Mouse (Mus musculus): Measurements from ENCODE around the gene Rho.

The Rho gene

DNA sequence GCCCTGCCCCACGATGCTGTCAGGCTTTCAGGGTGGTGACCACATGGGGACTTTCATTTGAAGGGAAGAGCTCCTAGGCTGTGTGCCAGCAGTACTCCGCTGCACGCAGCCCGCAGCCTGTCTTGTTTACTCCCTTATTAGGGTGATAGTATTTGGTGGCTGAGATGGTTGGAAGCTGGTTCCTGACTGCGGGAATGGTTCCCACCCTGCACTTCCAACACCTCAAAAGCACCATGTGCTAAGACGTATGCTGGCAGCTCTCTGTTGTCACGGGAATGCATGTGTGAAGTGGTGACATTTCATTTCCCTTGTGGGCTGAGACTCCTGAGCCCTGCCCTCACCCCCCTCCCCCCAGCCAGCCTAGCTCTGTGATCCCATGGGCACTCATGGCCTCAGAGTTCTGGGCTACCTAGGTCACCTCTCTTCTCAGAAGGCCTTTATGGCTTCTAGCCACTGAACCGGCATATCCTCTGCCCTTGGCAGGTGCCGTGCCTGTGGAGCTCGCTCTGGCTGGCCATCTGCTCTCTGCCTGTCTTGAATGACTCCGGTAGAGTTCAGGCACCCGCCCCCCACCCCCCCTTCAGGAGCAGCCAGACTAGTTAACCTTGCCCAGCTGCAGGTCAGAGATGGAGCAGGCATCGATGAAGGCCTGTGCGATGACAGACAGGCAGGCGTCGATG is 25.5 kb downstream of the Rho start:
- no peak for DNase-seq

DNA sequence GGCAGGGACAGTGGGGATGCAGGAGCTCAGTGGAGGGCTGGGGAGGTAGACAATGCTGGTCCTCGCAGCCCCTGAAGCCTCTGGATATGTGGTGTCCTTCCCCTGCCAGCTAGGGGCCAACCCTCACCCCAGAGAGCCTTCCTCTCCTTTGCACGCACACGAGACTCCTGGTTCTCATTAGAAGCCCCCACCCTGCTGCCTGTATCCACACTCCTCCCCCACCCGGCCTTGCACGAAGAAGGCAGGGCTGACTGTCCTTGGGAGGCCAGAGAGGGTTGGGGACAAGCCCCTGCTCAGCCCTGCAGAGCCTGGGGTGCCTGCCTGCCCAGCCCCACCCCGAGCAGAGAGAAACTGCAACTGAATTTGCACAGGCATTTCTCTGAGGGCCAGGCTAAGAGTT is 26.1 kb downstream of the Rho start:
- no peak for DNase-seq

DNA sequence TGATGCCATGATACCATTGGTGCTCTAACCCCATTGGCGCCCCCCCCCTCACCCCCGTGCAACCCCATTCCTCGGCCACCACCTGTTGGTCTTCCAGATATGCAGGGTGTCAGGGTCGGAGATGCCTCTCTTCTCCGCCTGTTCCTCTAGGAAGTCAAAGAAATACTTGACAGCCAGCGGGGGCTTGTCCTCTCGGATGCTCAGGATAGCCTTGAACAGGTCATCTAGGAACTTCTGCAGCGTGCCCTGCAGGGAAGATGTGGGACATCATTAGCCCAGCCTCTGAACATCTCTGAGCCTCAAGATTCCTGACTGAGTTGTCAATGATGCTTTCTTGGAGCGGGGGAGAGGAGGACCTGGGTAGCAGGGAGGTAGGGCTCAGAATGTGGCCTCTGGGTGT is 26.9 kb downstream of the Rho start:
- no peak for DNase-seq

DNA sequence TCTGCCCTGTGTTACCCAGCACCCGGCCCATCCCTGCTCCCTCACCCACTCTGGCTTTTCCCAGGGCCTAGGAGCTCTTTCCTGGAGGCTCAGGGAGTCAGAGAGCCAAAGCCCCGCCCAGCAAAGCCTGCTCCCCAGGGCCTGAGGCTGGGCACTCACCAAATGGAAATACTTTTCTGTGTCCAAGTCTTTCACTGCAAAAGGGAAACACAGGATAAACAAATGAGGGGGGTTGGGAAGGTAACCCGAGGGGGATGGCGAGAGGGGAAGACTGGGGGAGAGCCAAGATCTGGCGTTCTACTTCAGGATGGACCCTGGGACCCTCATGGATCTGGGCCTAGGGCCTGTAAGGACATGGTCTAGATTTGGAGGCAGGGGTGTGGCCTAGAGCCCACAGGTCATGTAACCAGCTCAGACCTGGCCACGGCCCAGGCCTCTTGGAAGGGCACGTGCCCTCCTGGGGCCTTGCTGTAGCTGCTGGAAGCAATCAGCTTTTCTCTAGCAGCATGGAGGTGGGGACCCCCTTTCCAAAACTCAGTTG is 27.7 kb downstream of the Rho start:
- no peak for DNase-seq

DNA sequence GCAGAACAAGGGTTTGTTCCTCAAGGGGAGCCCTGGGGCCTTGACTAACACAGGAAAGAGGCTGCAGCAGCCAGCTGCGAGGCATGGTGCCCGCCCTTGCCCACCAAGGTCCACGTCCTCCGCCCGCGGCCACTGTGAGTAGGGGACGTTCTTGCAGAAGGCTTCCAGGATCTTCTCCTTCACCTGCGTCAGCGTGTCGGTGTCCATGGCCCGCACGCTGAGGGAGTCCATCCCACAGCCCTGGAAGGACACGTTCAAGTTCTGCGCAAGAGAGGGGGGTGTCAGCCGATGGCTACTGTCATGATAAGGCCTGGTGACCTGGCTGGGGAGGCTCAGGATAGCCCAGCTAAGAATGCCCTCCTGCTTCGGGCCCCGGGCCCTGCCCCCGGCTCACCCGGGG is 28.8 kb downstream of the Rho start:
- no peak for DNase-seq

DNA sequence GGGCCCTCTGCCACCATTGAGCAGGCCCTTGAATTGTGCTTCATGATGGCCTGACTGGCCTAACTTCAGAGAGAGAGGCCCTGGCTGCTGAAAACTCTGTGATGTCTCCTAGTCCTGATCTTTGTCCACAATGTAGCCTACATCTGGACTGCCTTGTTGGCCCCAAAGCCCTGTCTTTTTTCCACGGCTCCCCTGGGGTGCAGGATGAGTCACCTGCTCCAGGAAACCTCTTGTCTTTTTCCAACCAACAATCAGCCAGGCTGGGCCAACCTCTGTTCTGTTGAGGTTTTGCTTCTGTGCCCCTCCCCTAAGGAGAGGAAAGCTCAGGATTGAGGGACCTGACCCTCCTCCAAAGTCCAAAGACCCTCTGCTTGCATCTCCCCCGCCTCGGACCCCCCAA is 30.2 kb downstream of the Rho start:
- no peak for DNase-seq

DNA sequence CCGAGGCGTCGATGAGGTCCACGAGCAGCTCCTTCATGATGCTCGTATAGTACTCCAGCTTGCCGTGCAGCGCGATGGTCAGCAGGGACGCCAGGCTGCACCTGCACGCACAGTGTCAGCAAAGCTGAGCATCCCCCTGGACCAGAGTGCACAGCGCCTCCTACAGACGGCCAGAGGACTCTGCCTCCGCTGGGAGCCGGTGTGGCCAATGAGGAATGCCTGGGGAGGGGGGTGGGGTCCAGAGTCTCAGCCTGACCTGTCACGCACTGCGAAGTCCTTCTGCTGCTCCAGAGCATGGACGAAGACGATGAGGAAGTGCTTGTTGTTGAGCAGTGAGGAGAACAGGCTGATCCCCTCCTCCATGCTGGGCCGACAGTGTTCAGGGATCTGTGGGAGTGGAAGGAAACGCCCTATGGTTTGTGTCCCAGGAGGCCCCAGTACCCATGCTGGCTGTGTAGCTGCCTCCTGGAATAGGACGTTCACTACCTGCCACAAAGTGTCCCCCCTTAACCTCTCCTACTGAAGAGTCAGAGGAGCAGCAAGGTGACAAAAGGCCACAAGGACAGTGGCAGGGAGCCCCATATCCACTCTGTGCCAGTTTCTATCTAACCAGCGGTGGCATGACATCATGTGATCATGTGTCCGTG is 31.0 kb downstream of the Rho start:
- no peak for DNase-seq

DNA sequence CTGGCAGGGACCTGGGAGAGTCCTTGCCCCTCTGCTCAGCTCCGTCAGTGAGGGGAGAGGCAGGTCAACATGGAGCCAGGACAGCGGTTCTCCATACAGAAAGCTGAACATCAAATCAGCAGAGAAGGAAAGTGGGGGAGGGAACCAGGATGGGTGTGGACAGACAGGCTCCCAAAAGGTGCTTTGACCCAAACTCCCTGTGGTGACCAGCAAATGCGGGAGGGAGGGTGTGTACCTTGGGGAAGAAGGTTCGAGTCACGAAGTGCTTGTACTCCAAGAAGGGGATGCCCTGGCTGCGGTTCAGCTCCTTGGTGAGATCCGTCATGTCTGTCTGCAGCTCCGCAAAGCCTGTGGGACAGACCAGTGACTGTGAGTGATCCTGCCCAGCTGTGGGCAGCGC is 32.1 kb downstream of the Rho start:
- peak in 1 of 2 experiments; percentile 10 for DNase-seq

DNA sequence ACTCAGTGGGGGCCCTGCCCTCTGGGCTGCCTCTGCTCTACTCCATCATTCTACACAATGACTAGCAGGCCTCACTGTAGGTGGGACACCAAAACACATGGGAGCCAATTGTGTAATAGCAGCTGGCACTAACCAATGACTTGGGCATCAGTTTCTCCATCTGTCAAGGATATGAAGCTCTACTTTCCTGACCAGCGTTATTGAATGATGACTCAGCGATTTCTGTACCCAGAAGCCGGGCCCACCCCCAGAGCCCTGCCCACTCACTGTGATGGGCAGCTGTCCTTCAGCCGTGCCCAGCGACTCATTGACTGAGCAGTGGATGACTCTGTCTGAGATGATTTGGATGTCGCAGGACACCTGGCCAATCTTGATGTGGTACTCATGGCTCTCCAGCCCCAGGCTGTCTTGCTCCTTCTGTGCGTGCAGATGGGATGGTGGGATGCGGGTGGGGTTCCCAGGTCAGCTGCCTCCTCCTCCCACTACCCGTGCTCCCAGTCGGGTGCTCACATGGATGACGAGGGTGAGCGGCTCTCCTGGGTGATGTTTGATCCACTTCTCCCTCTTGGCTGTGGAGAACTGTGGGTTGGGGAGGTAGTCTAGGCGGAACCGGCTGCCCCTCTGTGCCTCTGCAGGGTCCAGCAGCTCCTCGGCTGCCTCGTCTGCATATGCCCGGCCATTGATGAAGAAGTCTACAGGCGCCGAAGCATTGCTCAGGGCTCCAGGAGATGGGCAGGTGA is 34.8 kb downstream of the Rho start:
- DNase-seq: peak in 1 of 2 experiments; percentile 22

DNA sequence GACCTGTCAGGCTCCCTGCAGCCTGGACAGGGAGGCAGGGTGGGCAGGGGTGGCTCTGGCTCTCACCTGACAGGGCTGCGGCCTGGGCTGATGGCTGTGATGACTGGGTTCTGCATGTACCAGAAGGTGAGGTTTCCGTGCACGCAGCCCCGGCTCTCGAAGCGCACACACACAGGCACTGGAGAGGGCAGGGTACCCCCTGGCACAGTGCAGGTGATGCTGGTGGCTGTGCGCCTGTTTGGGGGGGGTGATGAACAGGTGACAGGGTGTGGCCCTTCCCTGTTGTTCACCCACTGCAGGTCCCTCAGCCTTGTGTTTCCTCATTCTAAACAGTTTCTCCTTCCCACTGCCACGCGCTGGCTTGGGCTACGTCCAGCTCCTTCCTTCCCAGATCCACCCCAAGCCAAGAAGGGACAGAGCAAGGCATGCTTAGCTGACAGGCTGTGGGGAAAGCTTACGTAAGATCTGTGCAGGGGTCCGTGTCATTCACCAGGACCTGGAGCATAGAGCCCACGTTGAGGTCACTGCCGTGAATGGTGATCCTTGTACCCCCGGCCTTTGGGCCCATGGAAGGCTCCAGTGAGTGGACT is 35.8 kb downstream of the Rho start:
- DNase-seq: peak in 1 of 2 experiments; percentile 26

DNA sequence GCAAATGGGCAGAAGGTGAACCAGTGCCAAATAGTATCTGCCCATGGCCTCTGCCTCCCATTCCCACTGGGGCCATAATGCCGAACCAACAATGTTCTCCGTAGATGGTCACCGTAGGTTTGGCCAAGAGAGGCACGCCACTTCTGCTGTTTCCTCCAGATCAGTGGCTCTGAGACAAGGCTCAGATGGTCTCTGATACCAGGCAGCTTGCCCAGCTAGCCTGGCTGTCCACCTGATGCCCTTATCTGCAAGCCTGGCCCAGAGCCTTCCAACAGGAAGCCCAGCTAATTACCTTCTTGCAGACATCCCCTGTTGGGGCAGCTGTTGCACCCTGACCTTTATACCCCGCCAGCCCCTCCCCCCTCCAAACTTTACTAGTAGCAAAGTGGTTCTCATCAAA is 36.5 kb downstream of the Rho start:
- no peak for DNase-seq

DNA sequence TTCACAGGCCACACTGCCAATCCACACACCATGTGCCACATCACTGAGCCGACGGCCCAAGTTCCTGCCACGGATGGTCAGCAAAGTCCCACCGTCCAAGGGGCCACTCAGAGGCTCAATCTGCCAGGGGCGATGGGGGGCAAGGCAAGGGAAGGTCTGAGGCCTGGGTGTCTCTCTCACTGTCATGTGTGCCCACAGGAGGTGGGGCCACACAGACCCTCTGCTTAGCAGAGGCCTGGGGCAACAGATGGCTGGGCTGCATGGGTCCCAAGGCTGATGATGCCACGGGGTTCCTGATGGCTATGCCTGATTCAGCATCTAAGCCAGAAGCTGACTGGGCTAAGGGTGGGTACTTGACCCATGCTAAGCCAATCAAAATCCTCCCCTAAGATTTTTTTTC is 37.2 kb downstream of the Rho start:
- no peak for DNase-seq

DNA sequence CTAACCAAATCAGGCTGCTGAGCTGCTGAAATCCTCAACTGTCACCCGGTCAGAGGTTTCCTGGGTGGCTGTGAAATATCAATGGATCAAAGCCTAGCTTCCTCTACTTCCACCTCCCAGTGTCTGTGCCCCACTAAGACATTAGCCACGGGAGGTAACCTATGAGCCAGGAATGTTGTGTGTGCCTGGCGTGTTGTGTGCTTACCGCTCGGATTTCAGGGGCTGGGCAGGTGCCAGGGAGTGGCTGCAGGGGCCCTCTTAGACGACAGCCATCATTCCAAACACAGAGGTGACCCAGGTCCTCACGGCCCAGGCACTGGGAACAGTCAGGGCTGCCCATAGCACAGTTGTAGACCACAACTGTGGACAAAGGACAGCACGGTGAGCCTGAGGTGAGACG is 37.6 kb downstream of the Rho start:
- peak in 1 of 2 experiments; percentile 30 for DNase-seq

DNA sequence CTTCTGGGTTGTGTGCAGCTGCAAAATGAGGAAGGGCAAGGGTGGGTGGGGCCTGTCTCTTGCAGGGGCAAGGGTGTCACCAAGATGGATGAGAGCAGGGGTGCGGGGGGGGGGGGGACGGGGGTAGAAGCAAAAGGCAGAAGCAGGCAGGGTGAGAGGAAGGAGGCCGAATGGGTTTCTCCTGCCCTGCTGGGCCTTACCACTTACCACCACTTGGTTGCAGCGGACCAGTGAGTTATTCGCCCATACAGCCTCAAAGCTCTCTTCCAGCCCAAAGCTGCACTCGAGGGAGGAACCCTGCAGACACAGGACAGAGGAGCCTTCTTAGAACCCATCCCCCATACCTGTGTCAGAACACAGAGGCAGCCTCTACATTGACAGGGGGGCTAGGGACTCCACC is 38.4 kb downstream of the Rho start:
- DNase-seq: peak; percentile 50 to 62

DNA sequence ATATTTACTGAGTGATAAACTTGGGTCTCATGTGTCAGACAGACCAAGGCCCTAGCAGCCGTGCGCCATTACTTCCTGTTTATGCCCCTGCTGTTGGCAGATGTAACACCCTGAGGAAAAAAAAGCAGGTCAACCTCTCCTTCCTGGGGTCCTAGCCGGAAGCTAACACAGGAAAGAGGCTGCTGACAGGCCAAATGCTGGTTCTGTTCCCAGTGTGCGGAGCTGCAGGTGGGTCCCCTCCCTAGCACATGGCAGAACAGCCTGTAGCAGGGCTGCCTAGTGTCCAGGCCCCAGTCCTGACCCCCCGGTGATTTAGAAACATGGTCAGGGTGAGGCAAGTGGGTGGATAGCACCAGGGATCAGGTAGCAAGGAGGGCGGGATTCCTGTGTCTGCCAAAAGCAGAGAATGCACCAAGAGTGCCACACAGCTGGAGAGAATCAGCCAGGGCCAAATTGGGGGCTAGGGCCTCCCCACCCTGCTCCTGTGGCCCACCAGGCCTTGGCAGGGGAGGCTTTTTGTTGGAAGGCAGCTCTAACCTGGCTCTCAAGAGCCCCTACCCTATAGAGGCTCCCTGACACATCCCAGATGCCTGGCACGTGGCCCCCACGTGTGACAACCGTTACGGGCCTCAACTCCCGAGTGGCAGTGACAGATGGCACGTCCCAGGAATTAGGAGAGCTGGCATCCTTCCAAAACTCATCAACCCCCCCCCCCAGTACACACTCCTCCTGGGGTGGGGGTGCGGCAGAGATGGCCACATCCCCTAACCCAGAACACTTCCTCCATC is 39.9 kb downstream of the Rho start:
- DNase-seq: peak; percentile 69 to 83

DNA sequence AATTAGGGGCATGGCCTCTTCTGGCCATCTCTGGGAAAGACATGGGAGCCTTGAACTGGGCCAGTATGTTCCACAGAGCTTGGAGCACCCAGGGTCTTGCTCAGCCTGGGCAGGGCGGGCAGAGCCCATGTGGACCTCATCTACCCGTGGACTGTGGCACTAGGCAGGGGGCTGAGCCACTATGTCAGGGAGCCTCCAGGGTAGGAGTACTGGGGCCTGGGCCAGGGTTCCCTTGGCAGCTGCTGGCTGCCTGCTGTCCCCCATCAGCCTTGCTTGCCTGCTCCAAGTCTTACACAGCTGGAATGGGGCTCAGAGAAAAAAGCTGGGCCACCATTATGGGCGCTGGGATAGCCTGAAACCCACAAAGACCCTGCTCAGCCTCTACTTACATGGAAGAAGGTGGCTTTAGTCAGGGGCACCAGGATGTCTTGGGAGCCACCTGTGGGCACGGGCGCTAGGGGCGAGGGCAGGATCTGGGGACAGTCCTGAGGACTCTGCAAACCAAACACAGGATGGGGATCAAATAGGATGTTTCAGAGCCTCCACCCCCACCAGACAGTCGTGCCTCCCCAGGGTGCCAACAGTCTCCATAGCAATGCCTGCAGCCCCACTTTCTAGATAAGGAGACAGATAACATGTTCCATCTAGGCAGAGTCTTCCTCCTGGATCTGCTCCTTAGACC is 40.7 kb downstream of the Rho start:
- DNase-seq: peak; percentile 28 to 54

DNA sequence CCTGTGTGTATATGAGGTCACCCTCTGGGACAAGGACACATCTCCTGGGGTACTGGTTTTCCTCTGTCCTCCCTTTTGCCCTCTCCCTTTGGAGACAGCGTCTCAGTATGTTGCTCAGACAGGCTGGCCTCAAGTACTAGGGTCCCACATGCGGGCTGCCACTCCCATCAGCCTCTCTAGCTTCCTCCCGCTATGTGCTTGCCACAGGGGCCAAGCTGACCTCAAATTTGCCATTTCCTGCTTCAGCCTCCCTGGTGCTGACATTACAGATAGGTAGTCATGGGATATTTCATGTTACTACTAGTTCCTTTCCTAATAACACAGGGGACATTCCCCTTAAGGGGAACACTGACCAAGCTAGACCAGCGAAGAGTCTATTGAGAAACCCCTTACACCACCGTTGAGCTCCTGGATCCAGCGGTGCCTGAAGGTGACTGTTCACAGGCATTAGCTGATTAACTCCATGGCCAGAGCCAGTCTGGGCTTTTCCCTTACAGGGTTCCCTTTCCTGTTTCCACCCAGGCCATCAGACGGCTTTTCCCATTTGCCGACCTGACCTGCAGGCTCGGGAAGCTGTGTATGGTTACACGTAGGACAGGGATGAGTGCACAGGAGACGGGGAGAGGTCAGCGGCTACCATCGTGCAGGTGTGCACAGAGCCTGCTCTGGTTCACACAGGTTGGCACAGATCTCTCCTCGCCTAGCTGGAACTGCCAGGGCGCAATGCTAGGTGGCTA is 41.8 kb downstream of the Rho start:
- peak in 1 of 2 experiments; percentile 39 for DNase-seq

DNA sequence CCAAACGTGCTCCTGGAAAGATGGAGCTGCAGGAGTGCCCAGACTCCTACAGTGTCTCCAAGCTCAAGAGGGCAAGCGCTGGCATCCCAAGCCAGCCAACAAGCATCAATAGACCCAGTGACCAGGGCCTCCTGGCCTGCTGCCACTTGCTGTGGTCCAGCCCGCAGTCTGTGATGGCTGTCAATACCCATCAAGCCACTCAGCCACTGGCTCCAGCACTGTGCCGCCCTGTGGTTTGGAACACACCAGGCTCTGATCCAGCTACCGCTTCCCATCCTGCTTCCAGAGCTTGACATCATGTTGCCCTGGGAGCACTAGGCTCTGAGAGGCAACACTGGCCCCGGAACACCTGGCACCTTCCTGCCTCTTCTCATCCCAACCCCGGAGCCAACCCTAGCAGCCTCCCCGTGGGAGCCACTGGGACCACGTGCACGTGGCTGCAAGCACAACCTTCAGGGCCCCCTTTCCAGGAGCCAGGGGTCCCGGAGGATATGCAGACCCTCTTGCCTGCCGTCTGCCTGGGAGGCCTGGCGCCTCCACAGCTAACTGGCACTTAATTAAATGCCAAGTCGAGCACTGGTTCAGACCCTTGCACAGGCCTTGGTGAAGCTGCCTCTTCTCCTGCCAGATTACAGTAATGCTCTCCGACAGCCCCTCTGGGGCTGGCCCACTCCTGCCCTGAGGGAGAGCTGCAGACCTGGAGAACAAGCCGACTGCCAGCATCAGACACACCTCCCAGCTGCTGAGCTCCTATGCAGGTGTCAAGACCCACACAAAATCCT is 42.5 kb downstream of the Rho start:
- DNase-seq: no peak

DNA sequence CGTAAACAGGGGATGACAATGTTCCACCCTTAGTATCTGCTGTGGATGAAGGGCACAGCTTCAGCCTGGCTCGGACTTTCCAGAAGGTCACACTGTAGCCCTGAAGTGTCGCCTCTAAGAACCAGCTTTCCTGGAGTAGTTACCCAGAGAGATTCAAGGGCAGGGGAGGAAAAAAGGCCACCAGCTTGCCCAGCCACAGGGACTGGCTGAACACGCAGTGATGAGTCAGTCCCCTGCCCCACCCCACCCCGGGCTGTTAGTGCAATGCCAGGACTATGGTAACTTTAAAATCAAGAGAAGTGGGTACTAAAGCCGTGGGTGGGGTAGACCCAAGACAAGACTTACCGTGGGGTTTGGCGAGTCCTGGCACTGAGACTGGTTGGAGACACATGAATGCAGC is 44.1 kb downstream of the Rho start:
- DNase-seq: no peak

DNA sequence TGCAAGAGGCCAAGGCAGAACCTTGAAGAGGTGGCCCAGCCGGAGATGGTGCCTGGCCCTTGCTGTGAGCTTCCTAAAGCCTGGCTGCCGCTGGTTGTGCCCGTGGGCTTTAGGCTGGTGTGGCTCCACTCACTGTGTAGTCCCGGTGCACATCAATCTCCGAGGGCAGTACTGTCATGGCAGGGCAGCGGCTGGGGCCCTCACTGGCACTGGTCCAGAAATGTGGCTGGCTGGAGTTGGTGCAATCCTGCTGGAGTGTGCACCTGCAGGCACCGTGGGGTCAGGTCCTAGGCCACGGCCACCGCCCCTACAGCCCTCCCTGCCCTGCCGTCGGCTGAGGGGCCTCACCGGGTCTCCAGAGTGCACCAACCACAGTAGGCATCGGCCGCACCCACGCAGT is 46.3 kb downstream of the Rho start:
- no peak for DNase-seq
